Mouse (Mus musculus): ENCODE measurements around the gene Padi4.

Padi4 gene

DNA sequence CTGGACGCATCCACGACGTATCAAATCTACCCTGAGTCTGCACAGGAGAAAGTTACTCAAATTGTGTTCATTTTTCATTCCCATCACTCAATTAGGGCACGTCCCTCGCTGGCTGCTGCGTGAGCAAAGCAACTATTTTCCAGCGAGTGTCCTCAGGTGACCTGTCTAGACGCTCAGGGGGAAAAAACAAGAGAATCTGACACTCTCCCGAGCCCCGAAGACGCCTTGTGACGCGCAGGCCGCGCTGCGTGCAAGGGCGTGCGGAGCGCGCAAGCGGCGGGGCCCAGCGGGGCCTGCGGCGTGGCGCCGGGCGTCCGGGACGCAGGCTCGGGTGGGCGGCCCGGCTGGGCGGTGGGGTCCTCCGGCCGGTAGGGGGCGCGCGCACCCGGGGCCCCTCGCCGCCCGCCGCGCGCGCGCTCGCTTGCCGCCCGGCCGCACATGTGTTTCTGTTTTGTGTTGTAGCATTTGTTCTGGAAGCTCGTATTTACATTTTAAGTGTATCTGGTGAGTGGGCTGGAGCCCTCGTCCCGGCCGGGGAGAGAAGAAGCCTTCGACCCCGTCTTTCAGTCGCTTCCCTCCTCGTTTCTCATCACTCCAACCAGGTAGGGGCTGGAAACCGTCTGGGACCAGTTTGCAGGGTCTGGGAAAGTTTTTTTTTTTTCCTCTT lies 72.9 kb downstream of the Padi4 start:
- peak; percentile 75 to 82 for DNase-seq

GRCm38 (mm10) chr4:140700269-140701018 lies 73.6 kb downstream of the Padi4 start, which contains the start of gene Rcc2:
Rcc2 (plus strand) TSS chr4:140700541.
- no peak for DNase-seq

GRCm38 (mm10) chr4:140699441-140700127 lies 74.5 kb downstream of the Padi4 start:
- peak; percentile 61 to 62 for DNase-seq
